Mouse (Mus musculus): ENCODE data around the gene Ifna7. TPM values are rescaled to one million over a fixed set of nuclear protein-coding genes. Genes with fewer than 3 reads are reported as not detected.
"Not testable (repeated sequence)": the region's sequence is repeated elsewhere in the genome, so short reads cannot be mapped to it uniquely, and the experiment has no call there.

Gene Ifna7
- polyA plus RNA-seq, 1 experiment from 2014 or later, result not detected

DNA sequence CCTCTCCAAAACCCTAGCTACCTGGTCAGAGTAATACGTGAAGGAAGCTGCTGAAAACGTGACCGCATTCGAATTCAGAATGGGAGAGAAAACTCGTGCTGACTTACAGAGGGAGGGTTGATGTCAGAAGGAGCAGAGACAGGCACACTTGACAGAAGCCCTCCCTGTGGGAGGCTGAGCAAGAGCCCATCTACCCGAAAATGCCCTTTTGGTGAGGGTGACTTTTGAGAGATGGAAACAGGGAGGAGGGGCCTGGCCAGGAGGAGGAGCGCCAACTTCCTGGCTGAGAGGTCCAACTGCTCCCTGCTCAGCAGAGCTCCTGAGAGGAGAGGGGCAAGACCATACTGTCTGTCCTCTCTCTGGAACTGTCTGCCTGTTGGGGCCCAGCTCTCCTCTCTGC is 16.7 kb upstream of the Ifna7 start, which contains the start of gene Gm13285:
Gene Gm13285 (plus strand): TSS at position 301 of the 400 bp plus-strand sequence.
- not testable (repeated sequence) for H3K36me3 ChIP-seq; H3K9me3 ChIP-seq; H3K4me2 ChIP-seq; H3K9ac ChIP-seq; H3K27me3 ChIP-seq; H3K4me1 ChIP-seq (replicated peaks); H3K27ac ChIP-seq (replicated peaks); H3K4me3 ChIP-seq; ATAC-seq (ENCODE audit: low FRiP score, low read depth)
- 14% methylated on average over 6 of the region's 7 CpGs for WGBS

DNA sequence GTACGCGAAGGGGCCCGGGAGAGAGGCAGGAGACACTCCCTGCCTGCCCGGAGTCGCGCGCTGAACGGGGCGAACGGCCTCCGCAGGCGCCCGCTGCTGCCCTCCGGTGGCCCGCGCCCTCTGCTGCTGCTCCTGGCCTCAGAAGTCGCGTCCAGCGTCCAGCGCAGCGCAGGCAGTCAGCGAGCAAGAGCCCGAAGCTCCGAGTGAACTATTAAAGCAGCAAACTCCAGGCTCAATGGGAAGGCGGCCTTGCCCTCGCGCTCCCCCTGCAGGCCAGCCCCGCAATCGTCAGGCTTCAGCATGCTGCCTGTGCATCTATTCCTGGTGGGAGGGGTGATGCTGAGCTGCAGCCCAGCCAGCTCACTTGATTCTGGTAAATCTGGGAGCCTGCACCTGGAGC is 13.1 kb upstream of the Ifna7 start, which contains the start of gene Gm13287:
Gene Gm13287 (plus strand): TSS at position 301 of the 400 bp plus-strand sequence.
- ATAC-seq (ENCODE audit: low FRiP score, low read depth); H3K9me3 ChIP-seq; H3K27me3 ChIP-seq; H3K9ac ChIP-seq; H3K36me3 ChIP-seq; H3K4me2 ChIP-seq; H3K27ac ChIP-seq (replicated peaks); H3K4me3 ChIP-seq; H3K4me1 ChIP-seq (replicated peaks): not testable (repeated sequence)
- WGBS, result no CpG with 5 or more reads among the region's 29 CpGs

DNA sequence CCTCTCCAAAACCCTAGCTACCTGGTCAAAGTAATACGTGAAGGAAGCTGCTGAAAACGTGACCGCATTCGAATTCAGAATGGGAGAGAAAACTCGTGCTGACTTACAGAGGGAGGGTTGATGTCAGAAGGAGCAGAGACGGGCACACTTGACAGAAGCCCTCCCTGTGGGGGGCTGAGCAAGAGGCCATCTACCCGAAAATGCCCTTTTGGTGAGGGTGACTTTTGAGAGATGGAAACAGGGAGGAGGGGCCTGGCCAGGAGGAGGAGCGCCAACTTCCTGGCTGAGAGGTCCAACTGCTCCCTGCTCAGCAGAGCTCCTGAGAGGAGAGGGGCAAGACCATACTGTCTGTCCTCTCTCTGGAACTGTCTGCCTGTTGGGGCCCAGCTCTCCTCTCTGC is 10.8 kb upstream of the Ifna7 start, which contains the start of gene Gm13288:
Gene Gm13288 (plus strand): TSS at position 301 of the 400 bp plus-strand sequence.
- ATAC-seq (ENCODE audit: low FRiP score, low read depth); H3K27ac ChIP-seq (replicated peaks); H3K27me3 ChIP-seq; H3K9me3 ChIP-seq; H3K36me3 ChIP-seq; H3K9ac ChIP-seq; H3K4me1 ChIP-seq (replicated peaks): not testable (repeated sequence)
- Histone ChIP-seq H3K4me3 (0 out of 2 replicates have a peak within 1 kb of the TSS, but pooled peaks have one; percentile 24), H3K4me2 (peak within 1 kb of the TSS; percentile 49)
- WGBS, result no CpG with 5 or more reads among the region's 8 CpGs

DNA sequence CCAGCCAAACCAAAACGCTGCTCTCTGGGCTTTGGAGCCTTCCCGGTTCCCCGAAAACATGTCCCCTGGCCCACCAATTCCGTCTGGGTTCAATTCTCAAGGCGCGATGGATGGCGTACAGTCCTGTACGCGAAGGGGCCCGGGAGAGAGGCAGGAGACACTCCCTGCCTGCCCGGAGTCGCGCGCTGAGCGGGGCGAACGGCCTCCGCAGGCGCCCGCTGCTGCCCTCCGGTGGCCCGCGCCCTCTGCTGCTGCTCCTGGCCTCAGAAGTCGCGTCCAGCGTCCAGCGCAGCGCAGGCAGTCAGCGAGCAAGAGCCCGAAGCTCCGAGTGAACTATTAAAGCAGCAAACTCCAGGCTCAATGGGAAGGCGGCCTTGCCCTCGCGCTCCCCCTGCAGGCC is 10.3 kb upstream of the Ifna7 start:
- H3K27ac ChIP-seq (replicated peaks); H3K4me1 ChIP-seq (replicated peaks); H3K9ac ChIP-seq; H3K9me3 ChIP-seq; ATAC-seq (ENCODE audit: low FRiP score, low read depth); H3K36me3 ChIP-seq; H3K27me3 ChIP-seq: not testable (repeated sequence)
- WGBS, result 0% methylated on average over 18 of the region's 34 CpGs
- Histone ChIP-seq H3K4me2 (peak overlapping the region; percentile 49), H3K4me3 (0 out of 2 replicates have a peak overlapping the region, but pooled peaks have one; percentile 24)

DNA sequence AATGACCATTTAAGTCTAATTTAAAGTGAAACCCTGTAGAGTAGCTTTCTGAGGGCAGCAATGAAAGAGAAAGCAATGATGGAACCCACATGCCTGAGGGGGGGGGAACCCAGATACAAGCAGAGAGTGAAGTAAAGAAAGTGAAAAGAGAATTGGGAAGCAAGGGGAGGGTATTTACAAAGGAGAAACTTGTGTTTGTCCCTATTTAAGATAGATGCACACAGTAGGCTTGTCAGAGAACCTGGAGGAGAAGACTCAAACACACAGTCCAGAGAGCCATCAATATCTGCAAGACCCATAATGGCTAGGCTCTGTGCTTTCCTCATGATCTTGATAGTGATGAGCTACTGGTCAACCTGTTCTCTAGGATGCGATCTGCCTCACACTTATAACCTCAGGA is 3.6 kb downstream of the Ifna7 start, which contains the start of gene Ifna11:
Gene Ifna11 (plus strand): TSS at position 301 of the 400 bp plus-strand sequence.
- Histone ChIP-seq H3K36me3 (no peaks in the 10 kb centered on the region), H3K9ac (no peak within 1 kb of the TSS), H3K4me3 (no peak within 1 kb of the TSS), H3K4me1 (replicated peaks) (no peaks in the 10 kb centered on the region), H3K9me3 (no peaks in the 10 kb centered on the region), H3K27ac (replicated peaks) (no peak within 1 kb of the TSS), H3K27me3 (no peaks in the 10 kb centered on the region), H3K4me2 (no peak within 1 kb of the TSS)
- WGBS, result 81% methylated on average over 1 of the region's 1 CpGs
- no peak for ATAC-seq (ENCODE audit: low FRiP score, low read depth)

DNA sequence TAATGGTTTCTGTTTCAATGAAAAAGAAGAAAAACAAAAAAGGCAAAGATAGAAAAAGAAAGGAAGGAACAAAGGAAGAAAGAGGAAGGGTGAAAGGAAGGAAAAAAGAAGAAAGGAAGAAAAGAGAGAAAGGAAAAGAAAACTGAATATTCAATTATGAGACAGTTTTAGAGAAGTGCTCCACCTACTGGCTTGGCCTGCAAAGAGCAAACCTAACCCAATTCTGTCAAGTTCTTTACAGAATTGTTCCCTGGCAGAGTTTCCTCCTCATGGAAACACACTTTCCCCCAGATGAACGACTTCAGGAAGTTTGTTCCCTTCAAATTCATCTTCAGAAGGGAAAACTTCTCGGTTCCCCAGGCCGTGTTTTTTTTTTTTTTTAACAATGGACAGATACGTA is 7.0 kb downstream of the Ifna7 start:
- H3K4me2 ChIP-seq, result no peak overlapping the region
- H3K4me3 ChIP-seq, result no peak overlapping the region
- H3K9ac ChIP-seq, result no peak overlapping the region
- ATAC-seq (ENCODE audit: low FRiP score, low read depth), result no peak
- no peak overlapping the region for H3K27ac ChIP-seq (replicated peaks)
- H3K4me1 ChIP-seq (replicated peaks), result no peaks in the 10 kb centered on the region
- 25% methylated on average over 4 of the region's 4 CpGs for WGBS
- no peaks in the 10 kb centered on the region for H3K9me3 ChIP-seq
- no peaks in the 10 kb centered on the region for H3K27me3 ChIP-seq
- no peaks in the 10 kb centered on the region for H3K36me3 ChIP-seq

DNA sequence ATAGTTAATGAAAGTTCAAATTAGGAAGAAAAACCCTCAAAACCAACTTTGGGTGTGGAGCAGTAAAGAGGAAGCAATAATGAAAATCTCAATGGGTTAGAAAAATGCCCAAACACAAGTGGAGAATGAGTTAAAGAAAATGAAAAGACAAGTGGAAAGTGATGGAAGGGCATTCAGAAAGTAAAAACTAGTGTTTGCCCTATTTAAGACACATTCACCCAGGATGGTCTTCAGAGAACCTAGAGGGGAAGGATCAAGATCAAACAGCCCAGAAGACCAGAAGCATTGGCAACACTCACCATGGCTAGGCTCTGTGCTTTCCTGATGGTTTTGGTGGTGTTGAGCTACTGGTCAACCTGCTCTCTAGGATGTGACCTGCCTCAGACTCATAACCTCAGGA is 11.1 kb downstream of the Ifna7 start, which contains the start of gene Ifna6:
Gene Ifna6 (plus strand): TSS at position 301 of the 400 bp plus-strand sequence.
- H3K4me2 ChIP-seq; ATAC-seq (ENCODE audit: low FRiP score, low read depth); H3K4me3 ChIP-seq; H3K27me3 ChIP-seq; H3K27ac ChIP-seq (replicated peaks); H3K9ac ChIP-seq; H3K4me1 ChIP-seq (replicated peaks); H3K9me3 ChIP-seq; H3K36me3 ChIP-seq: not testable (repeated sequence)

DNA sequence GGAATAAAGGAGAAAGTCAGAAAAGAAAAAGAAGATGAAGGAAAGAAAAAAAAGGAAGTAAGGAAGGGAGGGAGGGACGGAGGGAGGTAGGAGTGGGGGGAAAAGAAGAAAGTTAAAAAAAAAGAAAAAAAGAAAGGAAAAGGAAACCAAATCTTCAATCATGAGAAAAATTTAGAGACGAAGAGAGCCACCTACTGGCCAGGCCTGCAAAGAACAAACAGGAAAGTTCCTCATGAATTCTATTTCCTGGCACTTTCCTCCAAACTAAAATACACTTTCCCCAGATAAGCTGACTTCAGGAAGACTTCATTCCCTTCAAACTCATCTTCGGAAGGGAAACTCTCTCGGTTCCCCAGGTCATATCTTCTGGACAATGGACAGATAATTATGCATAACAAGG is 14.5 kb downstream of the Ifna7 start:
- no peak overlapping the region for H3K4me2 ChIP-seq
- no peak overlapping the region for H3K4me3 ChIP-seq
- ATAC-seq (ENCODE audit: low FRiP score, low read depth), result no peak
- no peaks in the 10 kb centered on the region for H3K4me1 ChIP-seq (replicated peaks)
- H3K36me3 ChIP-seq, result no peaks in the 10 kb centered on the region
- WGBS, result 33% methylated on average over 4 of the region's 4 CpGs
- no peaks in the 10 kb centered on the region for H3K27me3 ChIP-seq
- no peaks in the 10 kb centered on the region for H3K9me3 ChIP-seq
- no peak overlapping the region for H3K9ac ChIP-seq
- no peak overlapping the region for H3K27ac ChIP-seq (replicated peaks)

DNA sequence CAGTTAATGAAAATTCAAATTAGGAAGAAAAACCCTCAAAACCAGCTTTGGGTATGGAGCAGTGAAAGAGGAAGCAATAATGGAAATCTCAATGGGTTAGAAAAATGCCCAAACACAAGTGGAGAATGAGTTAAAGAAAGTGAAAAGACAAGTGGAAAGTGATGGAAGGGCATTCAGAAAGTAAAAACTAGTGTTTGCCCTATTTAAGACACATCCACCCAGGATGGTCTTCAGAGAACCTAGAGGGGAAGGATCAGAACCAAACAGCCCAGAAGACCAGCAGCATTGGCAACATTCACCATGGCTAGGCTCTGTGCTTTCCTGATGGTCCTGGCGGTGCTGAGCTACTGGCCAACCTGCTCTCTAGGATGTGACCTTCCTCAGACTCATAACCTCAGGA is 19.2 kb downstream of the Ifna7 start, which contains the start of gene Ifna5:
Gene Ifna5 (plus strand): TSS at position 301 of the 400 bp plus-strand sequence.
- not testable (repeated sequence) for H3K4me2 ChIP-seq; H3K9me3 ChIP-seq; H3K4me3 ChIP-seq; ATAC-seq (ENCODE audit: low FRiP score, low read depth); H3K36me3 ChIP-seq; H3K4me1 ChIP-seq (replicated peaks); H3K27ac ChIP-seq (replicated peaks); H3K27me3 ChIP-seq; H3K9ac ChIP-seq
- WGBS, result 96% methylated on average over 1 of the region's 1 CpGs

DNA sequence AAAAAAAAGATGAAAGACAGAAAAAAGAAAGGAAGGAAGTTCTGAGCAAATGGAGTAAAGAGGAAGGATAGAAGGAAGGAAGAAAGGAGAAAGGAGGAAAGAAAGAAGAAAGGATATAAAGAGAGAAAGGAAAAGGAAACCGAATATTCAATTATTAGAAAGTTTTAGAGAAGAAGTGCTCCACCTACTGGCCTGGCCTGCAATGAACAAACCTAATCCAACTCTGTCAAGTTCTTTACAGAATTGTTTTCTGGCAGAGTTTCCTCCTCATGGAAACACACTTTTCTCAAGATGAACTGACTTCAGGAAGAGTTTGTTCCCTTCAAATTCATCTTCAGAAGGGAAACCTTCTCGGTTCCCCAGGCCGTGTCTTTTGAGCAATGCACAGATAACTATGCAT is 22.8 kb downstream of the Ifna7 start:
- Histone ChIP-seq H3K9ac (no peak overlapping the region), H3K9me3 (no peaks in the 10 kb centered on the region), H3K4me1 (replicated peaks) (no peaks in the 10 kb centered on the region), H3K27ac (replicated peaks) (no peak overlapping the region), H3K36me3 (no peaks in the 10 kb centered on the region), H3K4me2 (no peak overlapping the region), H3K27me3 (no peaks in the 10 kb centered on the region), H3K4me3 (no peak overlapping the region)
- 52% methylated on average over 3 of the region's 3 CpGs for WGBS
- ATAC-seq (ENCODE audit: low FRiP score, low read depth), result no peak

DNA sequence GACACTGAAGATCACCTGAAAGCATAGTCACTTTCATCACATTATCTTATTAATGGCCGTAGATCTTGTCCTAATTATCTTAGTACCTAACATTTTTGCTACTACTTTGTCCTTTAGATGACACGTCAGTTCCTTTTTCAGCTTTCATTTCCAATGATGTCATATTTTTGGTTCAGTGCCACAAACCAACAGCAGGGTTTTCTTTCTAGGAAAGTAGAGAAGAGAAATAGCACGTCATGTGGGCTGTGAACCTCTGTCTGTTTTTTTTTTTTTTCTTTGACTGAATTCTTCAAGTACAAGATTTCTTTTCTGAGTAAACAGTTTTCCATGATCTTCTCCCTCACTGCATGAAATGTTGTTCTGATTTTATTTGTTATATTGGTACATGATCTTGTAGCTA is 24.0 kb downstream of the Ifna7 start:
- H3K27ac ChIP-seq (replicated peaks), result no peak overlapping the region
- H3K4me1 ChIP-seq (replicated peaks), result no peaks in the 10 kb centered on the region
- no peak overlapping the region for H3K4me3 ChIP-seq
- no peaks in the 10 kb centered on the region for H3K27me3 ChIP-seq
- H3K9ac ChIP-seq, result no peak overlapping the region
- H3K36me3 ChIP-seq, result no peaks in the 10 kb centered on the region
- H3K9me3 ChIP-seq, result no peaks in the 10 kb centered on the region
- WGBS, result 83% methylated on average over 3 of the region's 3 CpGs
- ATAC-seq (ENCODE audit: low FRiP score, low read depth), result no peak
- H3K4me2 ChIP-seq, result no peak overlapping the region

DNA sequence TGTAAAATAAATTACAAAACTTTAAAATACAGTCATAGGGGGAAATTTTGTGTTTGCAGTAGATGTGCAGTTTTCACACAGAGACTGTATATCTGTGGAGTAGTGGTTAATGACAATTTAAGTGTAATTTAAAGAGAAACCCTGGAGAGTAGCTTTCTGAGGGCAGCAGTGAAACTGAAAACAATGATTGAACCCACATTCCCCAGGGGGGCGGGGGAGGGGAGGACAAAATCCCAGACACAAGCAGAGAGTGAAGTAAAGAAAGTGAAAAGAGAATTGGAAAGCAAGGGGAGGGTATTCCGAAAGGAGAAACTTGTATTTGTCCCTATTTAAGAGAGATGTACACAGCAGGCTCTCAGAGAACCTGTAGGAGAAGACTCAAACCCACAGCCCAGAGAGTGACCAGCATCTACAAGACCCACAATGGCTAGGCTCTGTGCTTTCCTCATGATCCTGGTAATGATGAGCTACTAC is 25.4 kb downstream of the Ifna7 start, which contains the start of gene Ifna4:
Gene Ifna4 (plus strand): TSS at position 424 of the 474 bp plus-strand sequence.
- H3K4me3 ChIP-seq, result no peak within 1 kb of the TSS
- no peak for ATAC-seq (ENCODE audit: low FRiP score, low read depth)
- H3K4me2 ChIP-seq, result no peak within 1 kb of the TSS
- H3K9ac ChIP-seq, result no peak within 1 kb of the TSS
- H3K27me3 ChIP-seq, result no peaks in the 10 kb centered on the region
- H3K36me3 ChIP-seq, result no peaks in the 10 kb centered on the region
- H3K9me3 ChIP-seq, result no peaks in the 10 kb centered on the region
- WGBS, result 56% methylated on average over 2 of the region's 2 CpGs
- H3K4me1 ChIP-seq (replicated peaks), result no peaks in the 10 kb centered on the region
- no peak within 1 kb of the TSS for H3K27ac ChIP-seq (replicated peaks)

DNA sequence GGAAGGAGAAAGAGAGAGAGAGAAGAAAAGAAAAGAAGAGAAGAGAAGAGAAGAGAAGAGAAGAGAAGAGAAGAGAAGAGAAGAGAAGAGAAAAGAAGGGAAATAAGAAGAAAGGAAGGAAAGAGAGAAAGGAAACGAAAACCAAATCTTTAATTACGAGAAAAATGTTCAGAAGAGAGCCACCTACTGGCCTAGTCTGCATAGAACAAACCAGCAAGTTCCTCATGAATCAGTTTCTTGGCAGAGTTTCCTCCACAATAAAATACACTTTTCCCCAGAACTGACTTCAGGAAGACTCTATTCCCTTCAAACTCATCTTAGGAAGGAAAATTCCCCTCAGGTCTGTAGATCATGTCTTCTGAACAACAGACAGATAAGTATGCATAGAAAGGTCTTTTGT is 29.3 kb downstream of the Ifna7 start:
- no peak overlapping the region for H3K27ac ChIP-seq (replicated peaks)
- H3K4me2 ChIP-seq, result no peak overlapping the region
- H3K36me3 ChIP-seq, result no peaks in the 10 kb centered on the region
- H3K9me3 ChIP-seq, result no peaks in the 10 kb centered on the region
- WGBS, result 50% methylated on average over 2 of the region's 2 CpGs
- H3K9ac ChIP-seq, result no peak overlapping the region
- no peaks in the 10 kb centered on the region for H3K27me3 ChIP-seq
- H3K4me1 ChIP-seq (replicated peaks), result no peaks in the 10 kb centered on the region
- no peak overlapping the region for H3K4me3 ChIP-seq
- ATAC-seq (ENCODE audit: low FRiP score, low read depth), result no peak
